Mouse (Mus musculus): ENCODE measurements around the gene Nrxn1.

The Nrxn1 gene

GRCm38 (mm10) chr17:90060872-90061271 is 1032.0 kb downstream of the Nrxn1 start:
- no peak for DNase-seq

GRCm38 (mm10) chr17:90060168-90060567 is 1032.7 kb downstream of the Nrxn1 start:
- DNase-seq = no peak

- DNase-seq = no peak
Observed at GRCm38 (mm10) chr17:90059320-90060111, 1033.4 kb downstream of the Nrxn1 start.

- DNase-seq = no peak
Observed at GRCm38 (mm10) chr17:90054312-90054711, 1038.6 kb downstream of the Nrxn1 start.

- no peak for DNase-seq
Observed at GRCm38 (mm10) chr17:90039316-90039715, 1053.6 kb downstream of the Nrxn1 start.

GRCm38 (mm10) chr17:90032416-90032815 is 1060.5 kb downstream of the Nrxn1 start:
- no peak for DNase-seq

- no peak for DNase-seq
Observed at GRCm38 (mm10) chr17:90016636-90017035, 1076.2 kb downstream of the Nrxn1 start.

- DNase-seq = no peak
Observed at GRCm38 (mm10) chr17:90011761-90012160, 1081.1 kb downstream of the Nrxn1 start.

GRCm38 (mm10) chr17:90007438-90008109 is 1085.3 kb downstream of the Nrxn1 start:
- DNase-seq = peak; percentile 16

- DNase-seq = no peak
Observed at GRCm38 (mm10) chr17:89990651-89991050, 1102.2 kb downstream of the Nrxn1 start.
